Mouse (Mus musculus) liver, postnatal 0 days (tissue): ENCODE results near the gene Tecpr2.

Source experiments
- CTCF ChIP-seq: sonication (generic); IDR thresholded peaks from 2 replicates; pipeline ENCODE4 v1.5.1; 2016; ENCODE audit warnings: antibody characterized with exemption, low read depth
- EP300 ChIP-seq: IDR thresholded peaks from 2 replicates; pipeline ENCODE4 v1.6.1; 2016; ENCODE audit warnings: antibody characterized with exemption, low read depth, mild to moderate bottlenecking

DNA sequence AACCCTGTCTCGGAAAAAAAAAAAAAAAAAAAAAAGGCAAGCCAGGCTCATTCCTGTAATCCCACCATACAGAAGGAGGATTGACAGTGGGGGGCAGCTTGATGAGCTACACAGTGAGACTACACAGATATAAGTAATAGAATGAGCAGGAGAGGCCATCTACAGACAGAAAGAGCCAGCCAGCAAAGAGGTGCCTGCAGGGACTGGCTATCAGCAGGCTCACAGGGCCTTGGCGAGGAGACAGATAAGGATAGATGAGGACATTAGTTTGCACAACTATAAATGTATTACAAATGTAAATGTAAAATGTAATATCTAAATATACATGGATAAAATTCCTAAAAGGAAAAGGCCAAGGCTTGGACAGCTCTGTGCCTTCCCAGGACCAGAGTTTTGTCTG is 110.8 kb downstream of the Tecpr2 start:
- TF ChIP-seq CTCF = no peak
- TF ChIP-seq EP300 = peak; percentile 27; the same call in 1 of the 2 replicates
